Mouse (Mus musculus): ENCODE measurements around the gene Mob4. TPM values are rescaled to one million over a fixed set of nuclear protein-coding genes. Genes with fewer than 3 reads are reported as not detected.
"Not testable (repeated sequence)": the region's sequence is repeated elsewhere in the genome, so short reads cannot be mapped to it uniquely, and the experiment has no call there.

Gene Mob4
- 100 to 1,000 TPM; 114 to 124 TPM for polyA plus RNA-seq (2017; shearing (Covaris generic))

GRCm38 (mm10) chr1:55130943-55131401 lies at the start of gene Mob4:
Gene Mob4, plus strand, starts transcription at chr1:55131231.
- ATAC-seq = peak; percentile 87

GRCm38 (mm10) chr1:55082106-55082505 lies 48.9 kb upstream of the Mob4 start:
- peak; percentile 33 for ATAC-seq

- no peak for ATAC-seq
These were observed 45.2 kb upstream of the Mob4 start for GRCm38 (mm10) chr1:55085781-55086366.

DNA sequence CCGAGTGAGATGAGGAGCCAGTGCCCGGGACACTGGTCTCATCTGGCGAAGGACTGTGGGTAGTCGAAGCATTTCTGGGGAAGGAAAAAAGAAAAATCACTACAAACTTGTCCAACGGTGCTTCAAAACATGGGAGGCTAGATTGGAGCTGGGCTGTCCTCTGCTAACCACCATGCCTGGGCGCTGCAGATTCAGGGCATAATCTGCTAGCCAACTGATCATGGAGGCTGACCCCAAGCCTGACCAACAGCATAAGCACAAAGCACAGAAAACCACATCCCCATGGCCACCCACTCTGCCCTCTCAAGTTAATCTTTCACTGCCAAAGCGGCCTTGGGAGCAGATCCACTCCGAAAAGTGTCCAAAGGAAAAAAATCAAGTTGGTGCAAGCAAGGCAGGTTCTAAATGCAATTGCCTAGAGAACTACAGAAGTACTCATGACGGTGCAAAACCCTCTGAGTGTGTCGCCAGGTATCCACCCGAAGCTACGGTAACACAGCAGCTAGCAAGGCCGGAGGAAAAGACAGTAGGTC lies 44.1 kb upstream of the Mob4 start:
- ATAC-seq = peak; percentile 11

DNA sequence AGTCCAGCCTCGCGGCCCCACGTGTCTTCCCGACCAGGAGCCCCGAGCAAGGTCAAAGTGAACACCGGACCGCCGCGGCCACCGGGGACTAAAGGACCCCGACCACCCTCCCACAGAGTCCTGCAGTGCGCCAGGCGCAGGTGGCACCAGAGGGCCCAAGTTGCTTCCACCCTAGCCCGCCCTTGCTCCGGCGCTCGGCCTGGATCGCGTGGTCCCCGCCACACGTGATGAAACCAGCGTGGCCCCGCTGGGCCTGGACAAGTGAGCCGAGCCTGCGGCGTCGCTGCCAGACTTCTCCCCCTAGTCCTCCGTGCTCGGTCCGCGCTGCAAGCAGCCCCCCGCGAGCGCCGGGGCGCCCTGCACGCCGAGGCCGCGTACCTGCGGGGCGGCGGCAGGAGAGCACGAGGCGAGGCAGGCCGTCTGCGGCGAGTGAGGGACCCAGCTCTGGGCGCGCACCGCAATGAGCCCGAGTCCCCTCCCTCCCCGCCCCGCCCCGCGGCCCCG lies 43.6 kb upstream of the Mob4 start:
- ATAC-seq = peak; percentile 31

- peak; percentile 84 for ATAC-seq
These were observed 43.0 kb upstream of the Mob4 start, which contains the start of the genes Hspe1 and Hspd1 for GRCm38 (mm10) chr1:55087932-55088610. Gene Hspe1, plus strand, starts transcription at chr1:55088132. Gene Hspd1, minus strand, starts transcription at chr1:55088243.

DNA sequence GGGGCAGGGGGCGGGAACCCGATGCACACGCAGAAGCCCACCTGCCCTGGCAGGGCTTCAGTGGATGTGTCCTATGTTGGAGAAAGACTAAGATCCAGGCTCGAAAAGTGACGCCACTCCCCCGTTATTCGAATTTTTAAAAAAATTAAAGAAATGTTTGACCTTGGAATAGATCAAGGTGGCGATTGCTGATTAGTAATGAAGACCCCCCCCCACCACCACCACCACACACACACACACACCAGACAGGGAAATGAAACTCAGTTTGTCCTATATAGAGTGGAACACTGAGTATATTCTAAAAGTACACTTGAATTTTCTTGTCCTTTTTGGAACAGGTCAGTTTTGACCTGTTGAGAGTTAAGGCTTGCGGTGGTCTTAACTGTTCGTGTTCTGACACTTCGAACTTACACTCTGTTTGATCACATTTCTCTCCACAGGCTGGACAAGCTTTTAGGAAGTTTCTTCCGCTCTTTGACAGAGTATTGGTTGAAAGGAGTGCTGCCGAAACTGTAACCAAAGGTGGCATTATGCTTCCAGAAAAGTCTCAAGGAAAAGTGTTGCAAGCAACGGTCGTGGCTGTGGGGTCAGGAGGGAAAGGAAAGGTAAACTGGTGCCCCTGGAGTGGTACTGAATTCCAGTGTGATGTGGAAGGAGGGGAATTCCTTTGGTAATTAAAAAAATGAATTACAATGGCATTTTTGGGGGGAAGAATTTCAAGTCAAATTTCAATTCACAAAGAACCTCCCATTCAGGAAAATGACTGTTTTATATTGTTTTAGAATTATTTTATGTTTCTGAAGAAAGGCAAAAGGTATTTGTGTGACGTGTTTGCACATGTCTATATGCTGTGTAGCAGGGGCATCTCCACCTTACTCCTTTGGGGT lies 42.2 kb upstream of the Mob4 start:
- peak; percentile 30 for ATAC-seq

- ATAC-seq = no peak
These were observed 41.5 kb upstream of the Mob4 start for GRCm38 (mm10) chr1:55089498-55090064.

GRCm38 (mm10) chr1:55092056-55092455 lies 39.0 kb upstream of the Mob4 start:
- ATAC-seq = no peak

DNA sequence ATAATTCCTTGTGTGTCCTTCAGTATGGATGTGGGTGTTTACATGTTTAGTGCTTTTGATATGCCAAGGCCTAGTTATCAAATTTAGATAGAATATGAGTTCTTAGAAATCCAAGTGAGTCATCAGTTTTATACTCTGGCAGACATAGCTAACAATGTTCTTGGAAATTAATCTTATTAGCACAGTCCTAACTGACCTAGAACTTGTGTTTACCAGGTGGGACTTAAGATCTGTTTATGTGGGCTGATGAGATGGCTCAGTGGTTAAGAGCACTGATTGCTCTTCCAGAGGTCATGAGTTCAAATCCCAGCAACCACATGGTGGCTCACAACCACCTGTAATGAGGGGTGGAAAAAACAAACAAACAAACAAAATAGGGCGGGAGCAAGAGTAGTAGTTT lies 38.6 kb upstream of the Mob4 start:
- ATAC-seq = no peak

DNA sequence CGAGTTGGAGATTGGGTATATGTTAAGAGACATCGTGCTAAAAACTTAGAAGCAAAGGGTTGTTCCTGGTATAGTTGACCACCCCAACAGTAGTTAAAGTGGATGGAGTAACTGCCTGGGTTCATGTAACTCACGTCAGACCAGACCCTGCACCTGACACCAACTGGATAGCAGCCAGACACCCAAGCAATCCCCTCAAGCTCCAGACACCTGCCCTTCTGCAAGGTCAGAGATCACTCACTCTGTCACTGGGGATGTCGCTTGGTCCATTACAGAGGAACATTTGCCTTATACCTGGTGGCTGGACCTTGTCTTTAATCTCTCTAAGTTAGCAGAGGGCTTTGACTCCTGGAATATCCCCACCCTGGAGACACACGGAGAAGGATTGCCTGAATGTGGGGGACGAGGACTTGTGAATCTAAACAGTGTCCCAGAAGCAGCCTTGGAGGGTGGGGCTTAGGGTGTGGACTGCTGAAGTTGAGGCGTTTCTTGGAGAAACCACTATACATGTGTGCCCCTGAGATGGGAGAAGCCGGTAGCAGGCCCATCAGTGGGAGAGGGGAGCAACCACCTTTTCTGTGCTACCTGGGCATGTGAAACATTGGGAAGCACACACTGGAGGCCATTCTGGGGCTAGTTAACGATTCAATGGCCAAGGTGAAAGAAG lies 24.0 kb upstream of the Mob4 start:
- no peak for ATAC-seq

- no peak for ATAC-seq
These were observed 23.4 kb upstream of the Mob4 start for GRCm38 (mm10) chr1:55107644-55108043.

DNA sequence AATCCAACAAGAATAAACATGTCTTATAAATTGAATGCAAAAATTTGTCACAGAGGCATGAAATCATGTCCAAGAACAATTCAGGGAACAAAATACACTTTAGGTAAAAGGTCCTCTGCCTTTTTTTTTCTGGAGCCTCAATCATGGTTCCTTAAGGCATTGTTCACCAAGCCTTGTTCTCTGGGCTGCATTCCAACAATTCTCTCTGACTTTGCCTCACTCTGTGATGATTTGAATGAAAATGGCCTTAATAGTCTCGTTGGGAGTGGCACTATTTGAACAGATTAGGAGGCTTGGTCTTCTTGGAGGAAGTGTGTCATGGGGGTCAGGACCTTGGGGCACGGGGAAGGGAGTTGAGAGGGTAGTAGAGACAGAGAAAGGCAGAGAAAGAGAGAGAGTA lies 22.6 kb upstream of the Mob4 start:
- no peak for ATAC-seq

DNA sequence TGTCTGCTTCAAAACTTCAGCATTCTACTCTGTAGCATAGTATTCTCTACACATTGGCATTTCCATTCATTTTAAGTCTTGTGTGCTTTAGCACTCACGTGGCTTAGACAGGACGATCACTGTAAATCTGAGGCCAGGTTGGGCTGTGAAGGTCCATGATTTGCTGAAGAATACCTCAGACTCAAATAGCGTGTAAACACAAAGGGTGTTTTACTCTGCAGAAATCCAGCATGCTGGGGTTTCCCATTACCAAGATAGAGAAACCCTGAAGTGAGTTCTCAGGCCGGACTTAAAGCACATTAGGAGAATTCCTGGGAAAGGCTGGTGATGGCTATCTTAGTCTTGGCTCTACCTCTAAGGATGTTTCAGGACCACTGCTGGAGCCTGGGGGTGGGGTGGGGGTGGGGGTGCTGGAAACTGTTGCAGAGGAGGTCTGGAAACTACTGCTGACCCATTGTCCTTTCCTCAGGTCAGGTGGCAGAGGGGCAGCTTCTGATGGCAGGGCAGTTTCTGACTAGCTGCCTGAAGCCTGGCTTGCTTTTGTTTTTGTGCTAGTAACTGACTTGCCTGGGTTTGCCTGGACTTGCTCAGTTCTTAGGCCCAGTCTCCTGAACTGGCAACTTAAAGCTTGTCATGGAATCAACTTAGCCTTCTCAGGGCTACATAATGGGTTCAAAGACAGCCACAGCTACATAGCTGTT lies 21.8 kb upstream of the Mob4 start:
- ATAC-seq = no peak

DNA sequence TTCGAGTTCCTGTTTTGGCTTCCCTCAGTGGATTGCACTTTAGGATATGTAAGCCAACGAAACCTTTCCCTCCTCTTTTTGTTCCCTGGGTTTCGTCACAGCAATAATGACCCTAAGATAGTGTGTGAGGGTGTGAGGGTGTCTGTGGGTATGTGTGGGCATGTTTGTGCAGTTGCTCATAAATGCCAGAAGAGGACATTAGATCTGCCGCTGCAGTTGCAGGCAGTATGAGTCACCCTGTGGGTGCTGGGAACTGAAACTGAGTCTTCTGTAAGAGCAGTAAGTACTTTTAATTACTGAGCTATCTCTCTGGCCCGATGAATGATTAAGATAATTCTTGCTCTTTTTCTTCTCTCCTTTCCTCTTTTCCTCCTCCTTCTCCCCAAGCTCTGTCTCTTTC lies 8.0 kb upstream of the Mob4 start:
- no peak for ATAC-seq

DNA sequence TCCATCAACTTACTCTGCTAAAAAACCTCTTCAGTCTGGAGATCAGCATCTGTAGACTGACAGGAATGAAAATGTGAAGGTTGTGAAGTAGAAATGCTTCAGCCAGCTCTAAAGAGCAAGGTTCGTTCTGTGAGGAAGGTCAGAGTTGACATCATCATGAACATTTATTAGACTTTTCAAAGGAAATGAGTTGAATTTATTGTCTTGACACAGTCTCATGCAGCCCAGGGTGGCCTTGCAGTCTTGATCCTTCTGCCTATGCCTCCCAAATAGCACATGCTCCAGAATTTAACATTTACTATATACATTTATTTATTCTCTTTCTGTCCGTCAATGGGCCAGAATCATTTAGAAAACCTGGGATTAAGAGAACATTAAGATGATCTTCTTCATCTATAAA lies 7.5 kb upstream of the Mob4 start:
- no peak for ATAC-seq

- ATAC-seq = not testable (repeated sequence)
These were observed 6.9 kb upstream of the Mob4 start for GRCm38 (mm10) chr1:55124136-55124535.

- ATAC-seq = no peak
These were observed 1.3 kb upstream of the Mob4 start for GRCm38 (mm10) chr1:55129716-55130115.

DNA sequence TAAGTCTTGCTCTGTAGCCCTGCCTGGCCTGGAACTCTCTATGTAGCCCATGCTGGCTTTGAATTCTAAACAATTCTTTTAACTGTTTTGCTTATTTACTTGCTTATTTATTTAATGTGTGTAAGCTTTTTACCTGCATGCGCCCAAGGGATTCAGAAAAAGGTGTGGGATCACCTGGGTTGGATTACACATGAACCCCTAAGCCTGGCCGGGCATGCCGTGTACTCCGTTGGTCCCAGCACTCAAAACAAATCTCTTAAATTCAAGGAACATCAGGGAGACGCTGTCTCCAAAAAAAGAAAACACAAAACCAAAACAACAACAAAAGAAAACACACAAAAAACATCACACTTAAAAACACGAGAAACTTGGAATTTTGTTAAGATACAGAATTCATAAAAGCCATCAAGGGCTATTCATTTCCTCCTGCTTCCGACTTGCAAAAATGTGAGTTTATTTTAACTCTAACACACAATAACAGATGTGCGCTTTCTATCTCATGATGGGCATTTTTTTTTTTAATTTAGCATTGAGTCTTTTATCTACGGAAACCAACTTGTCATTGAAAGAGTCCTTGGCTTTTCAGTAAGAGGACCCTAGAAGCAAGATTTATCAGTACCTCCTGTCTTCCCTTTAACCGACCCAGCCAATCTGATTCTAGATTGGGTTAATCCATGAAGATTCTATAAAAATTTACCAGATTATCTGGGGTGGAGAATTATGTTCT lies 678 bp upstream of the Mob4 start:
- ATAC-seq = no peak

- peak; percentile 35 for ATAC-seq
These were observed 488 bp downstream of the Mob4 start for GRCm38 (mm10) chr1:55131424-55132014.
